Mouse (Mus musculus): Measurements from ENCODE around the gene Cdk6.

Gene Cdk6

GRCm38 (mm10) chr5:3491084-3491483 lies 149.8 kb downstream of the Cdk6 start:
- peak; percentile 71 for DNase-seq

GRCm38 (mm10) chr5:3491883-3492282 lies 150.6 kb downstream of the Cdk6 start:
- no peak for DNase-seq

- DNase-seq: no peak
Observed at GRCm38 (mm10) chr5:3492776-3493636, 151.7 kb downstream of the Cdk6 start.

- DNase-seq: no peak
Observed at GRCm38 (mm10) chr5:3493968-3494367, 152.7 kb downstream of the Cdk6 start.

GRCm38 (mm10) chr5:3494452-3495187 lies 153.3 kb downstream of the Cdk6 start:
- DNase-seq: no peak

- no peak for DNase-seq
Observed at GRCm38 (mm10) chr5:3497505-3497925, 156.2 kb downstream of the Cdk6 start.

GRCm38 (mm10) chr5:3500298-3500697 lies 159.0 kb downstream of the Cdk6 start:
- no peak for DNase-seq

- no peak for DNase-seq
Observed at GRCm38 (mm10) chr5:3500957-3501563, 159.8 kb downstream of the Cdk6 start.

- peak; percentile 70 for DNase-seq
Observed at GRCm38 (mm10) chr5:3501564-3502001, 160.3 kb downstream of the Cdk6 start.

- peak; percentile 54 for DNase-seq
Observed at GRCm38 (mm10) chr5:3502610-3503350, 161.5 kb downstream of the Cdk6 start.

GRCm38 (mm10) chr5:3503373-3503772 lies 162.1 kb downstream of the Cdk6 start:
- no peak for DNase-seq

- no peak for DNase-seq
Observed at GRCm38 (mm10) chr5:3503836-3504323, 162.6 kb downstream of the Cdk6 start.

- DNase-seq: no peak
Observed at GRCm38 (mm10) chr5:3504453-3504852, 163.2 kb downstream of the Cdk6 start.

GRCm38 (mm10) chr5:3505553-3505952 lies 164.3 kb downstream of the Cdk6 start:
- no peak for DNase-seq

GRCm38 (mm10) chr5:3508480-3509381 lies 167.4 kb downstream of the Cdk6 start:
- no peak for DNase-seq

GRCm38 (mm10) chr5:3509503-3509902 lies 168.2 kb downstream of the Cdk6 start:
- DNase-seq: no peak

GRCm38 (mm10) chr5:3511097-3511795 lies 170.0 kb downstream of the Cdk6 start:
- no peak for DNase-seq

GRCm38 (mm10) chr5:3512584-3512983 lies 171.3 kb downstream of the Cdk6 start:
- no peak for DNase-seq

GRCm38 (mm10) chr5:3514901-3515311 lies 173.6 kb downstream of the Cdk6 start:
- no peak for DNase-seq

GRCm38 (mm10) chr5:3515477-3515876 lies 174.2 kb downstream of the Cdk6 start:
- no peak for DNase-seq

Measured in kidney, adult 18-20 months (tissue).